Mouse (Mus musculus): ENCODE measurements at regions not wholly inside any gene's neighbourhood (a gene's known extent, or its start where the extent isn't known, plus 50 kb on each side); places are given as distances from the start of the nearest gene placed in this dataset.

DNA sequence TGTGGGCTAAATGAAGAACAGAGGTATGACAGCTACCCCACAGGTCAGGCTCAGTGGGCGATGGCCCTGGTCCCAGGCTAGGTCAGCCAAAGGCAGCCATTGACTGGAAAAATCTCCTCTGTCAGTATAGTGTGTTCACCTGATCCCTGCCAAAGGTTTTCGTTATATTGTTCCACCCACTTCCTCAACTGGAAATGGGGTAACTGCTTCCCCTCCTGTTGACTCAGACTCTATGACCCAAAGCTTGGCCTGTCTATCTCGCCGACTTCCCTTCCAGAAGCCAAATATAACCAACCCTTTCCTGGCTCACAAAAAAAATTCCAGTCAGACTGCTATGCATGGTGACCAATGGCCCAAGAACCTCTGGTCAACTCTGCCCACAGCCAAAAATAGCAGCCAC, 437.0 kb upstream of the Smim15 start:
- peak; percentile 35; the same call in 1 of the 2 replicates for ATAC-seq (ENCODE audit: borderline replicate concordance, extremely low read depth, low FRiP score, low TSS enrichment)

DNA sequence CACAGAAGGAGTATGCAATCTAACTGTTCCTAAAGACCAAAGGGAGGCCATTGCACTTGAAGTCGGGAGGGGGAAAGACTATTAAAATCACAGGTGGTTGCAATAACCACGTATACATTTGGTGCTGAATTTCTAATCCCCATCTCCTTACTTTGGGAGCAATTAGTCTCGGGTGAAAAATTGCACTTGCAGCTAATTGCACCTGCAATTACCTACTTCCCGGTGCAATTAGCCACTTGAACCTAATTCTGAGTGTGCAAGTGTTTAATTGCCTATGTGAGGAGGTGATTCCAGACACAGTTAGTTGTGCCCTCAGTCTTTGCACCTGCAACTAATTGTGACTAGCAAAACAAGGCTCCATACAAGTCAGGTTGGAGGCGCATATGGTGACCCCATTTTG, 442.1 kb upstream of the Smim15 start:
- 83% methylated on average over 5 of the region's 5 CpGs for WGBS
- Histone ChIP-seq H3K4me2 (no peak overlapping the region), H3K9ac (no peak overlapping the region), H3K4me1 (peaks cover 9% of the 10 kb centered on the region; the same call in 1 of the 2 replicates), H3K4me3 (no peak overlapping the region), H3K9me3 (no peaks in the 10 kb centered on the region), H3K27me3 (no peaks in the 10 kb centered on the region), H3K36me3 (no peaks in the 10 kb centered on the region), H3K27ac (no peak overlapping the region)
- no peak for ATAC-seq (ENCODE audit: borderline replicate concordance, extremely low read depth, low FRiP score, low TSS enrichment)

More for the DNA sequence above, 437.0 kb upstream of the Smim15 start:
- Histone ChIP-seq H3K9me3 (no peaks in the 10 kb centered on the region), H3K27me3 (no peaks in the 10 kb centered on the region), H3K36me3 (no peaks in the 10 kb centered on the region), H3K9ac (no peak overlapping the region), H3K4me1 (no peaks in the 10 kb centered on the region), H3K4me2 (no peak overlapping the region), H3K27ac (no peak overlapping the region), H3K4me3 (no peak overlapping the region)
- WGBS = 74% methylated on average over 4 of the region's 4 CpGs

GRCm38 (mm10) chr13:107601132-107601439, 443.2 kb upstream of the Smim15 start:
- no peak for ATAC-seq (ENCODE audit: borderline replicate concordance, extremely low read depth, low FRiP score, low TSS enrichment)
- H3K27ac ChIP-seq = peak overlapping the region; percentile 24; the same call in 1 of the 2 replicates
- 80% methylated on average over 4 of the region's 4 CpGs for WGBS
- no peaks in the 10 kb centered on the region for H3K9me3 ChIP-seq
- H3K9ac ChIP-seq = no peak overlapping the region
- no peaks in the 10 kb centered on the region for H3K36me3 ChIP-seq
- no peaks in the 10 kb centered on the region for H3K27me3 ChIP-seq
- peaks cover 9% of the 10 kb centered on the region; the same call in 1 of the 2 replicates for H3K4me1 ChIP-seq
- H3K4me2 ChIP-seq = peak overlapping the region; percentile 38; the same call in 1 of the 2 replicates
- H3K4me3 ChIP-seq = no peak overlapping the region

DNA sequence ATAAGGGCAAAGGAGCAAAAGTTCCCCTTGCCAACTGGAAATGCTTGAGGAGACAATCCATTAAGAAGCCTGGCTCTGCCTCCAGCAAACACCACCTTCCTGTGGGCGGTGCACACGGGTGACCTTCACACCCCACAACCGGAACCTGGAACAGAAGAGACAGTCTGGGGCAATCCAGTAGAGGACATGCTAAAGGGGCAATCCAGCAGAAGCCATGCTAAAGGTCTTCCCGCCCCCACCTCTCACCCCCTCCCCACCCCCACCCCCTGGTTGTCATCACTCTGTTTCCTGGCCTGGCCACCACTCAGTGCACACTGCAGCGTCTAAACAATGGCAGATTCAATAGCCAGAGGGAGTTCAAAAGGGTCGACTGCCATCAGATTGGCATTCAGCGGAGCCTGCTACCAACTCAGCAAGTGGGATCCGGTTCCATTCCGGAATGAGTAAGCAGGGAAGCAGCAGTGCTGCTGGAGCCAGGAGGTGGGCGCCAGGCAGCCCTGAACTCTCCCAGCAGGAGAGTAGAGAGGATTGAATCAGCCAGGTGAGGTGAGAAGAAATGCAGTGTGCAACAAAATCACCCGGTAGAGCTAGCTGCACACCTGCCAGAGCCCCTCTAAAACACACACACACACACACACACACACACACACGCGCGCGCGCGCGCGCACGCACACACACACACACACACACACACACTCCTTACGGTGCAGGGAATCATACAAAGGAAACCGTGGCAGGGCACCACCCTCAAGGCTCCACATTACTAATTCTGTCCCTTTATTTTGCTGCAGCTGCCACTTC, 443.7 kb upstream of the Smim15 start:
- H3K9ac ChIP-seq = no peak overlapping the region
- WGBS = 26% methylated on average over 22 of the region's 22 CpGs
- peak; percentile 68 for ATAC-seq (ENCODE audit: borderline replicate concordance, extremely low read depth, low FRiP score, low TSS enrichment)

DNA sequence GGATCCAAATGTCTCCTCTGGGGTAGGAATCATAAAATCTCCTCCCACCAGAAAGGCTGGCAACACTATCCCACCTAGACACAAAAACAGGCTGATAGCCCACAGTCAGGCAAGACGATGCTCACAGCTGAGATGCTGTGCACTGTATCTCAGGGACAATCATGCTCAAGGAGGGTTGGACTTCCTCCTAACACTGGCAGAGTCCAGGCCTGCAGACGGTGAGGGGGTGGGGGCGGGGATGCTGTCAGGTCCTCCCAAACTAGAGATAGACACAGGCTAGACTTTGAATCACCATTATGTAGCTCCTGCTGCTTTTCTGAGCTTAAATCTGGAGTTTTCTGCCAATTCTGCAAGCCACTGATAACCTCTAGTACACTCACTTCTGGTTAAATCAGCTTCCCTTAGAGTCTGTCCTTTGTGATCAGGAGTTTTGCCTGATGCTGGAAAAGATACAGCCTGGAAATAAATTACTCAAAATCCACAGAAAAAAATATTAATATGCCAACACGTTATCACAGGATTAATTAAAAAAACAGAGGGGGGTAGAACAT, 445.1 kb upstream of the Smim15 start:
- H3K4me3 ChIP-seq = no peak overlapping the region
- no peak for ATAC-seq (ENCODE audit: borderline replicate concordance, extremely low read depth, low FRiP score, low TSS enrichment)
- no peaks in the 10 kb centered on the region for H3K36me3 ChIP-seq
- no peak overlapping the region for H3K9ac ChIP-seq
- 45% methylated on average over 4 of the region's 4 CpGs for WGBS
- no peaks in the 10 kb centered on the region for H3K9me3 ChIP-seq
- H3K27me3 ChIP-seq = no peaks in the 10 kb centered on the region
- no peak overlapping the region for H3K27ac ChIP-seq
- H3K4me1 ChIP-seq = peaks cover 9% of the 10 kb centered on the region; the same call in 1 of the 2 replicates
- H3K4me2 ChIP-seq = no peak overlapping the region

More for the DNA sequence above, 443.7 kb upstream of the Smim15 start:
- H3K27me3 ChIP-seq = no peaks in the 10 kb centered on the region
- H3K36me3 ChIP-seq = no peaks in the 10 kb centered on the region
- H3K4me3 ChIP-seq = no peak overlapping the region
- peaks cover 9% of the 10 kb centered on the region; the same call in 1 of the 2 replicates for H3K4me1 ChIP-seq
- peak overlapping the region; percentile 24; the same call in 1 of the 2 replicates for H3K27ac ChIP-seq
- H3K4me2 ChIP-seq = peak overlapping the region; percentile 38
- H3K9me3 ChIP-seq = no peaks in the 10 kb centered on the region

GRCm38 (mm10) chr13:107598391-107598790, 445.9 kb upstream of the Smim15 start:
- 39% methylated on average over 1 of the region's 1 CpGs for WGBS
- no peaks in the 10 kb centered on the region for H3K9me3 ChIP-seq
- no peak overlapping the region for H3K27ac ChIP-seq
- H3K9ac ChIP-seq = no peak overlapping the region
- H3K27me3 ChIP-seq = no peaks in the 10 kb centered on the region
- H3K36me3 ChIP-seq = no peaks in the 10 kb centered on the region
- H3K4me2 ChIP-seq = no peak overlapping the region
- ATAC-seq (ENCODE audit: borderline replicate concordance, extremely low read depth, low FRiP score, low TSS enrichment) = no peak
- H3K4me3 ChIP-seq = no peak overlapping the region
- peaks cover 9% of the 10 kb centered on the region; the same call in 1 of the 2 replicates for H3K4me1 ChIP-seq

- H3K4me3 ChIP-seq = no peak overlapping the region
- H3K9ac ChIP-seq = no peak overlapping the region
- peaks cover 9% of the 10 kb centered on the region; the same call in 1 of the 2 replicates for H3K4me1 ChIP-seq
- no peaks in the 10 kb centered on the region for H3K36me3 ChIP-seq
- H3K4me2 ChIP-seq = no peak overlapping the region
- no peaks in the 10 kb centered on the region for H3K9me3 ChIP-seq
- no peak for ATAC-seq (ENCODE audit: borderline replicate concordance, extremely low read depth, low FRiP score, low TSS enrichment)
- no peaks in the 10 kb centered on the region for H3K27me3 ChIP-seq
- WGBS = 79% methylated on average over 2 of the region's 2 CpGs
- no peak overlapping the region for H3K27ac ChIP-seq
Observed at GRCm38 (mm10) chr13:107597217-107597616, 447.0 kb upstream of the Smim15 start.

DNA sequence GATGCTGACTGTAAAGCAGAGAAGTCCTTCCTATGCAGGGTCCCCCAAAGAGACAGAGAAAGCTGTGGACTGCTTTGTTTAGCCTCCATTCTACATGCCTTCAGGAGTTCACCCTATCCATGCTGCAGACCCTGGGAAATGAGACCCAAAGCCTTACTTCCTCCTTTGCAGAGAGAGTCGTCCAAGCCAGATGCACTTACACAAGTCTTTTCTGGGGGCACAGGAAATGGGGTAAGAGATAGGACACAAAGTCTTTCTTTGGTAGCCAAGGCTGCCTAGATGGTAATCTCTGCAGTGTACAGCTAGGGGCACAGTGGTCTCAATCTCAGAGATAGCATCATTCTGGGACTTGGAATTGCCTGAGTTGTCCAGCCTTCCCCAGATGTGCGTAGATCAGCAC, 448.1 kb upstream of the Smim15 start:
- Histone ChIP-seq H3K9ac (no peak overlapping the region), H3K9me3 (no peaks in the 10 kb centered on the region), H3K36me3 (no peaks in the 10 kb centered on the region), H3K4me1 (peaks cover 9% of the 10 kb centered on the region; the same call in 1 of the 2 replicates), H3K4me3 (no peak overlapping the region), H3K27me3 (no peaks in the 10 kb centered on the region), H3K4me2 (no peak overlapping the region), H3K27ac (no peak overlapping the region)
- ATAC-seq (ENCODE audit: borderline replicate concordance, extremely low read depth, low FRiP score, low TSS enrichment) = no peak
- 60% methylated on average over 2 of the region's 2 CpGs for WGBS

DNA sequence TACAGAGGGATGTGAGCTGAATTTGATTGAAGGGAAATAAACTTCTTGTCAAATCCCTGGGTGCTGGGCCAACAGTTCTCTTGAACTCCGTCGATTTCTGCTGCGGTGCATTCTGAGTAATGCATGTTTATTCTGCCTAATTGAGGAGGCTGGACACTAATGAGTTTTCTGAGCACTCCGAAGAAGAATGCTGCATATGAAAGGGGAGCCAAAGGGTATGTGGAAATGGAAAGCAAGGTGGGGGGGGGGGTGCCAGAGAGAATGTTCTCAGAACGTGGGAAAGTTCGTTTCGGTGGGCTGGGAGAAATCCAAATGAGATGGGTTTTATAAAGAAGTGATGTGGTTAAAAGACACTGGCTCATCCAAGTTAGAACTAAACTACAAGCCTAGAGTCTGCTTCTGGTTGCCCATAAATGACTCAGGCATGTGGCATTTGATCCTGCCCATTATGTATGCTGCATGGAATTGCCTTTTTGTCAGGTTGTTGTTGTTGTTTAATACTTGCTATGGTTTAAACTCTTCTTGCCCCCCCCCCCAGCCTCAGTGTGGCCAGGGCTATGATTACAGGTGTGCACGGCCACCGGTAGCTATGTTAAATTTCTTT, 455.7 kb upstream of the Smim15 start:
- H3K9me3 ChIP-seq = no peaks in the 10 kb centered on the region
- H3K27me3 ChIP-seq = no peaks in the 10 kb centered on the region
- H3K9ac ChIP-seq = no peak overlapping the region
- H3K4me1 ChIP-seq = 0 out of 2 replicates have a peak, but pooled peaks cover 4% of the 10 kb centered on the region
- H3K4me3 ChIP-seq = no peak overlapping the region
- WGBS = 53% methylated on average over 9 of the region's 9 CpGs
- H3K4me2 ChIP-seq = no peak overlapping the region
- no peak overlapping the region for H3K27ac ChIP-seq
- H3K36me3 ChIP-seq = no peaks in the 10 kb centered on the region
- no peak for ATAC-seq (ENCODE audit: borderline replicate concordance, extremely low read depth, low FRiP score, low TSS enrichment)

GRCm38 (mm10) chr13:107587678-107588077, 456.6 kb upstream of the Smim15 start:
- H3K36me3 ChIP-seq = no peaks in the 10 kb centered on the region
- no peak overlapping the region for H3K4me2 ChIP-seq
- no peak overlapping the region for H3K4me3 ChIP-seq
- no peak overlapping the region for H3K9ac ChIP-seq
- WGBS = 29% methylated on average over 8 of the region's 8 CpGs
- no peak overlapping the region for H3K27ac ChIP-seq
- no peaks in the 10 kb centered on the region for H3K9me3 ChIP-seq
- ATAC-seq (ENCODE audit: borderline replicate concordance, extremely low read depth, low FRiP score, low TSS enrichment) = no peak
- 0 out of 2 replicates have a peak, but pooled peaks cover 4% of the 10 kb centered on the region for H3K4me1 ChIP-seq
- no peaks in the 10 kb centered on the region for H3K27me3 ChIP-seq

GRCm38 (mm10) chr13:107585936-107586335, 458.3 kb upstream of the Smim15 start:
- ATAC-seq (ENCODE audit: borderline replicate concordance, extremely low read depth, low FRiP score, low TSS enrichment) = no peak
- WGBS = 77% methylated on average over 9 of the region's 9 CpGs
- H3K4me1 ChIP-seq = 0 out of 2 replicates have a peak, but pooled peaks cover 4% of the 10 kb centered on the region

GRCm38 (mm10) chr13:107585353-107585752, 458.9 kb upstream of the Smim15 start:
- ATAC-seq (ENCODE audit: borderline replicate concordance, extremely low read depth, low FRiP score, low TSS enrichment) = no peak
- Histone ChIP-seq H3K9ac (no peak overlapping the region), H3K36me3 (no peaks in the 10 kb centered on the region), H3K9me3 (no peaks in the 10 kb centered on the region), H3K4me1 (0 out of 2 replicates have a peak, but pooled peaks cover 4% of the 10 kb centered on the region), H3K4me2 (no peak overlapping the region), H3K27ac (no peak overlapping the region), H3K4me3 (no peak overlapping the region), H3K27me3 (no peaks in the 10 kb centered on the region)
- WGBS = 26% methylated on average over 4 of the region's 4 CpGs

More at GRCm38 (mm10) chr13:107585936-107586335, 458.3 kb upstream of the Smim15 start:
- H3K9me3 ChIP-seq = no peaks in the 10 kb centered on the region
- no peak overlapping the region for H3K4me3 ChIP-seq
- no peak overlapping the region for H3K4me2 ChIP-seq
- H3K36me3 ChIP-seq = no peaks in the 10 kb centered on the region
- no peak overlapping the region for H3K27ac ChIP-seq
- H3K9ac ChIP-seq = no peak overlapping the region
- H3K27me3 ChIP-seq = no peaks in the 10 kb centered on the region

Data from lung, embryonic 15.5 days (tissue).